Mouse (Mus musculus) frontal cortex, postnatal 14 days (tissue): ENCODE results near the gene Hinfp.
"Not testable (repeated sequence)": the region's sequence is repeated elsewhere in the genome, so short reads cannot be mapped to it uniquely, and the experiment has no call there.

Experiments used
- DNase-seq, 2 experiments: peaks; one replicate each; pipeline ENCODE4 v3.0.0; 2022; ENCODE audit warnings: low spot score in 2 of 2

Gene Hinfp

DNA sequence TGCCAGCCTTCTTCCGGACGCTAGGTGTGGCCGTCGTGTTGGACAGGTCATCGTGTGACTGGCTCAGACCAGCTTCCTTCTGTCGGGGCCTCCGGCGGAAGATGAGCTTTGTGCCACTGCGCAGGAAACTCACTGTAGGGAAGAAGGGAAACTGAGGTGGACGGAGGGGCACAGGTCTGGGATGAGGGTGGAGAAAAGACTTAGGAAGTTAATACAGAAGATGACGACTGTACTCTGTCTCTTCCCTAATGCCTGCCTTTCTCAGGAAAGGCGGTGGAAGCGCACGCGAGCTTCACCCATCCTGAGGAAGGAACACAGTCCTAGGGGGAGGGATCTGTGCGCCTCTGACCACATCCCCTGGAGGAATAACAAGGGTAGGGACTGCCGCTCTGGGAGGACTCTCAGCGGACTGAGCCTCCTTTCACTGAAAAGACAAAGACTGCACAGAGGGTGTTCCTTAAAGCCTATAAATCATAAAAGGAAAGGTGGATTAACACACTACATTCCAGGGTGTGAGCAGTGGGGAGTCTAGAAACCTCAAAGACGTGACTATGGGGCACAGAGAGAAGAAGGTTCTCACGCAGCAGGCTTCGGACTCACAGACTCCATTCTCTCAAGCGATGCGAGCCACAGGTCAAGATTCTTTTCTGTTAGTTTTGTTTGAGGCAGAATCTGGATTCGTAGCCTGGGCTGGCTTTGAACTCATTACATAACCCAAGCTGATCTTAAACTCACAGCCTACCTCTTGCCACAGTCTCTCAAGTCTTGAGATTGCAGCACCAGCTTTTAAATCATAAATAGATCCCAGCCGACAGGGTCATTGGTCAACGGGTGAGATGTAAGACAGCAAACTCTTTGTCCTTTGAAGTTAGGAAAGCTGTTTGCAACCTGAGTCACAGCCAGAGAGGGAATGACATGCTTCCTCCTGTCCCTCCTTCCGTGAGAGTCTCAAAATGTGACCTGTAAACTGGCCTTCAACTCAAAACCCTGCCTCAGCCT, 6.0 kb upstream of the Hinfp start:
- DNase-seq, result no peak

DNA sequence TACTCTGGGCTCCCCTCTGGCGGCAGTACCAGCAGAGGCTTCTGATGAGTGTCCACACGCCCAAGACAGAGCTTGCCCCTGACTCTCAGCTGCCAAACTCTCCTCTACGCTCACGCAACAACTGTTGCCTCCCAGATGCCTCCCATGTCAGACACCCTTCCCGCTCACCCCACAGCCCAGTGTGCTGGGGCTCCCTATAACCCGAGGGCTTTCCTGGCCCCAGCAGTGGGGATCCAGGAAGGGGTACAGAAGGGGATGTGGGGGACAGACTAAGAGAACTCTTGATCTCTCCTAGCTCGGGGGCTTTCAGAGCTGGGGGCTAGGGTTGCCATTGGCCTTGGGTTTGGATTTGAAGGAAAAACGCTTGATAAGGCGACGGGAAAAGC, 5.3 kb upstream of the Hinfp start:
- DNase-seq, result no peak

DNA sequence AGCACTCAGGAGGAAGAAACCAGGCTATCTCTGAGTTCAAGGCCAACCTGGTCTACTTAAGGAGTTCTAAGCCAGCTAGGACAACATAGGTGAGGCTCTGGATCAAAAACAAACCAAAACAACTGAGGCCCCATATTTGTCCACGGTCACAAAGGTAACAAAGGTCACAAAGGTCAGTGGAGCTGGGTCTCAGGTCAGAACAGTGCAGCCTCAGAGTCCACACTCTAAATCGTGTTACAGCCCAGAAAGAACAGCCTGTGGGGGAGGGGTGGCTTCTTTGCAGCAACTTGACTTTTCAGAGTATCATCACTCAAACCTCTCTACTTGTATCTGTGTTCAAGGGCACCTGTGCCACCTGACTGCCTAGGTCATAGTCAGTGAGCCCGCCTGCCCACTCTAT, 4.3 kb upstream of the Hinfp start:
- DNase-seq, result no peak

DNA sequence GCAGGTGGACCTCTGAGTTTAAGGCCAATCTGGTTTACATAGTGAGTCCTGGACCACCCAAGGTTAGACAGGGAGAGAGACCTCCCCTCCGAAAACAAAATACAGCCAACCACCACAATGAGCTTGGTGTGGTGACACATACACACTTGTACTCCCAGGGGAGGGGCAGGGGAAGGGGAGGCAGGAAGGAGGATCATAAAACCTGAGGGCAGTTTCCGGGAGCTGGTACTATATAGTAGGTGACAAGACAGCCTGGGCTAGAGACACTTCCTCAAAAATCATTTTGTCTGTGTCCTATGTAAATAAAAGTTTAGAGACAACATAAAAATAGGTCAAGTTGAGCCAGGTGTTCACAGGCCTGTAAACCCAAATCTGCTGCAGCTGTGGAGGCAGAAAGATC, 1.8 kb upstream of the Hinfp start:
- no peak for DNase-seq

DNA sequence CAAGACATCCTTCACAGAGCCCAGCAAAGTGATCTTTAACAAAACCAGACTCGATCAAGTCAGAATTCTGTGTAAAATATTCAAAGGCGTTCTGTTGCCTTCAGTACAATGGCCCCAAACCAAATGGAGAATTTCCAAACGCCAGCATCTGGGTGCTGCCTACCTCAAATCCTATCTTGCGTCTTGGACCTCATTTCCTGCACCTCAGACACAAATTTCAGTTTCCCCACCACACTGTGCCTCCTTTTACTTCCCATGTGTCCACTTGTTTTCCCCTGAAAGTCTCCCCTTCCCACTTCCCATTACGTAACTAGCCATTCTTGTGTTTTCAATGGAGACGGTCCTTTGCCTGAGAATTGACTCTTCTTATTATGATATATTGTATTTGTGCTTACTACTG, 1.1 kb upstream of the Hinfp start:
- no peak for DNase-seq

DNA sequence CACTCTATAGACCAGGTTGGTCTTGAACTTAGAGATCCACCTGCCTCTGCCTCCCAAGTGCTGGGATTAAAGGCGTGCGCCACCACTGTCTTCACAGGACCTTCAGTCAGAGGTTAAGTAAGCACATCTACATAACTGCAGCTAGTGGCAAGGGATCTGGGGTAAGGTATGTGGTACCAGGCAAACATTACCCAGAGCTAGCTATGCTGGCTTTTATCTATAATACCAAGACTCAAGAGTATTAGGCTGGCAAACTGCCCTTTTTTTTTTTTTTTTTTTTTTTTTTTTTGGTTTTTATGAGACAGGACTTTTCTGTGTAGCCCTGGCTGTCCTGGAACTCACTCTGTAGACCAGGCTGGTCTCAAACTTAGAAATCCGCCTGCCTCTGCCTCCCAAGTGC, 5.5 kb downstream of the Hinfp start:
- not testable (repeated sequence) for DNase-seq

DNA sequence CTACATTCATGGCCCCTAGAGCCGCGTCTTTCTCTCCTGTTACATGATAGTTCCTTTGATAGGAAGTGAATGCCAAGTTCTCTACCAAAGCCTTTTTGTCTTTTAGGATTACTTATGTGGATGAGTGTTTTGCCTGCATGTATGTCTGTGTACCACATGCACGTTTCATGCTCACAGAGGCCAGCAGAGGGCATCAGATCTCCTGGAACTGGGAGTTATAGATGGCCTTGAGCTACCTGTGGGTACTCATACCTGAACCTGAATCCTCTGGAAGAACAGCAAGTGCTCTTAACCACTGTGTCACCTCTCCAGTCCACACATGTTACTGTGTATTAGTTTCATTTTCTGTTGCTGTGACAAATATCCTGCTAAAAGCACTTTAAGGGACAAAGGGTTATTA, 13.0 kb downstream of the Hinfp start:
- no peak for DNase-seq

DNA sequence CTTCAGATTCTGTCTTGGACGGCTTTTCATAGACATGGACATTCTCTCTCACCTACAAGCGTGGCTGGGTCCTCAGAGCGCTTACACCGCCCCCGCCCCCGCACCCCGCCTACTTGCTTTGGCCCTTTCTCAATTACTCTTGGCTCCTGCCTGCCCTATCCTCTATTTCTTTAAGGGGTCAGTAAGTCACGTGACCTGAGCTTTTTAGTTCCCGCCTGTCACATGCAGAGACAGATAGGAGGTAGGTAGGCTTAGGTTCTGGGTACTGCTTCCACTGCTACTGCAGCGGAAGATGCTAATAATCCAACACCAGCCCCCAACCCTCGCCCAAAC, 16.5 kb downstream of the Hinfp start:
- DNase-seq, result no peak

DNA sequence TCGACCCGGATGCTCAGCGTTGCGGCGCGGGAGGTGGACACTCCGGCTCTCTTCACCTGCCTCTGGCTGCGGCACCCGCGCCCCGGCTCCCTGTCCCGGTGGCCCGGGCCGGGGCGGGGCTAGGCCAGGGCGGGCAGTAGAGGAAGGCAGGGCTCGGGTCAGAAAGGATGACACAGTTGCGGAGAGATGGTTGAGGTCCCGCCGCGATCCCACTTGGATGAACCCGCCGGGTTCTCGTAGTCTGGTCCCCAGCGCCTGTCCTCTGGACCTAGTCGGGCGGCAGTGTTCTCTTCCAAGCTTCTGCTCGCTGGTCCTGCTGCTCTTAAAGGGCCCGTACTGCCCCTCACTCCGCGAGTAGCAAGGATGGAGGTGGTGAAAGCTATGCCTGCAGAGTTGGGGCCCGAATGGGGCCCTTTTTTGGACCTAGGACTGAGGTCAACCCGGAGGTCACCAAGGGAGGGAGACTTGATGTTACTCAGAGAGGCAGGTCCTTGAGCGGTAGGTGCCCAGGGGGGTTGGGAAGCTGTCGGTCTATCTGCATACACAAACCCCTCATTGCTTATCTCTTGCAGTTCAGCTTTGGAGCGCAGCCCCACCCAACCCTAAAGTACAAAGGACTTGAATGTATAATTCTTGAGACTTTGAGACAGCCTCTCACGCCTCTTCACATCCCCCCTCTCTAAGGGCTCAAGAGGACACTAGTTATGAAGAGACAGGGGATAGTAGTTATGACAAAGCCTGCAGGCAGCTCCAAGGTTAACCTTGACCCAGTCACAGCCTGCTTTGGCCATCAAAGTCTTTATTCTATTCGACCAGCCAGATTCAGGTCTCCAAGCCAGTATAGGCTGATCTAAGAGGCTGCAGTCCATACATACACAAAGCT, 17.2 kb downstream of the Hinfp start, which contains the start of gene Abcg4:
Gene Abcg4 (minus strand): TSS at position 540 of the 883 bp plus-strand sequence.
- DNase-seq, result peak in 1 of 2 experiments; percentile 53

DNA sequence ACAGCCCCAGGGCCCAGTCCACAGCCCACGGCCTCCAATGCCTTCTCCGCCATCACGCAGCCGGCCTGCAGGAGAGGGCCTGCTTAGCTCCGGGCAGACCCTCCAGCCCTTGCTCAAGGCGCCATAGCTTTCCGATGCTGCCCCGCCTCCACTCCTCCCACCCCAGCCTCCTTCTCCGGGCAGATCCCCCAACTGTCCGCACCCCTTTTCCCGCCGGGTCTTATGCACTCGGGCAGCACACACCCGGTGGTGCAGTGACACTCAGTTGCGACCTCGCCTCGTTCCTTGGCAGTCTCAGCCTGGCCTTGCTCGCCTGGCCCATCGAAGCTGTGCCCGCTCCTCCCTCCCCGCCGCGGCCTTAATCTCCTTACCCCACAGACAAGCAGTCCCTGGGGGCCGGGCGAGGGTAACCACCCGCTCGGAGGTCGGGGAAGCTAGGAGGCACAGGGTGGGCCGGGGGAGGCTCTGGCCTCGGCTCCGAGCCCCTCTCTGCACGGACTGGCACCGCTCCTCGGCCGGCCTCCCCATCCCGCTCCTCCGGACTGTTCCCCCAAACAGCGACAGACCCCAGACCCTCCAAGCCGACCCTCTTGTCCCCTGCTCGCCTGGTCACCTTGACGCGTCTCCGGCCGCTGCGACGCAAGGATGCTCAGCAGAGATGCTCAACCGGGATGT, 17.9 kb downstream of the Hinfp start:
- peak in 1 of 2 experiments; percentile 33 for DNase-seq

DNA sequence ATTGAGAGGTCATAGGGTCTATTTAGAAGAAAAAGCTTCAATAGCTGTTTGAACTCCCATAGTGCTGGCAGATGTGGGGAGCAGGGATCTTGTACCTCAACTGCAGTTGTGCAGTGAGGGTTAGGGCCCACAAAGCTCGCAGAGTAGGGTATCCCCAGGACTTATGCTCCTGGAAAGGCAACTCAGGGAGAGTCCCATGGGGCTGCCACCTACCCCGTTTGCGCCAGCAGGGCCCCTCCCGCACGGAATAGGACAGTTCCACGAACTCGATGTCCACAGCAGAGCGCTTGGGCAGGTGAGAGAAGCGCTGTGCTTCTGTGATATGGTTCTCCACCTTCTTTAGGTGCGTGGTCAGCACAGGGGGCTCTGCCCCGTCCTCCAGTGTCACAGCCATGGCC, 18.5 kb downstream of the Hinfp start:
- no peak for DNase-seq

DNA sequence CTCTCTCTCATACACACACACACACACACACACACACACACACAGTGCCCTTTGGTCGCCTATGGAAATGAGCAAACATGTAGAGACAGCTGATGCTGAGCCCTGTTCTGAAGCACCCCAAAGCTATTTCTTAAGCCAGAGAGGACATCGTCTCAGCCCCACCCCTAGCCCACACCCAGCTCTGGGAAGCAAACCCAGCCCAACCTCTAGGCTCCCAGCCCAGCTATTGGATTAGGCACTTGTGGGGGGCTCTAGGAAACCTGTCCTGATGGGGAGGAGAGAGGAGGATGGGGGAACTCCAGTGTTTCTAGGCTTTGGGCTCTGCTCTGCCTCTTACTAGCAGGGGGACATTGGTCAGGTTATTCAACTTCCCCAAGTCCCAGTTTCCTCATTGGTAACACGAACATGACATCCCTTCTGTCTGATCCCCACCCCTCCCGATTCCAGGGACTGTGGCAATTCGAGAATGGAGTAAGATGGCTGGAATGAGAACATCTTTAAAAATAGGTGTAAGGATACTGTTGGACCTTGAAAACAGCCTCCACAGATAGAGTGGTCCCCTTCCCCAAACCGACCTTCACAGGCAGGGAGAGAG, 19.1 kb downstream of the Hinfp start:
- DNase-seq, result no peak

DNA sequence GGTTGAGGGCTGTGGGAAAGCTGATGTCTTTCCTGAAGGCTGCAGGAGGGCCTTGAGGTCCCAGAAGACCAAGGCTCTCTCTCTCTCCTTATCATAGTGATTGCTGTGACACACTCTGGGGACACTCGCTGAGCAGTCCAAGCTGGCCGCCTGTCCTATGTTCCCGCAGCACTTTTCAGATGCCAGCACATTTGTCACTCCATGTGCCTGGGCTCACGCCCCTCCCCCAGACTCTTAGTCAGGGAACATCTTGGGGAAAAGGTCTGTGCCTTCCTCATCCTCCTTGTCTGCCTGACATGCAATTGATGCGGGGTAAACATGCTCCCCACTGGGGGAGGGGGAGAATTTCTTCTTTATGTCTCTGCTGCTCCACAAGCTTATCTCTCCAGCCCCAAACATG, 22.3 kb downstream of the Hinfp start:
- DNase-seq, result no peak

DNA sequence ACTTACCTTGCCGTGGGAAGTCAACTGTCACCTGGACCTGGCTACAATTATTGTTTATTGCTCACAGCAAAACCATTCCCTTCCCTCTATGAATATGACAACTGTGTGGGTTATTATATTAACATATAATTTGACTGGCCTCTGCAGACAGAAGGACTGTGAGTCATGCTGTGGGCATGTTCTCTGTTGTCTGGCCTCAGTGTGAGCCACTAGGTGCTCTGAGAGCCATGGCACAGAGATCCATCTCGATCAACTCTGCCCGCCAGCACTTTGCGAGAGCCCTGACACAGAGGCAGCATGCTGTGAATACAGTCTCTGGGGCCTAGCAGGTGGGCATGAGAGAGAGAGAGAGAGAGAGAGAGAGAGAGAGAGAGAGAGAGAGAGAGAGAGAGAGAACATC, 35.5 kb downstream of the Hinfp start:
- no peak for DNase-seq

DNA sequence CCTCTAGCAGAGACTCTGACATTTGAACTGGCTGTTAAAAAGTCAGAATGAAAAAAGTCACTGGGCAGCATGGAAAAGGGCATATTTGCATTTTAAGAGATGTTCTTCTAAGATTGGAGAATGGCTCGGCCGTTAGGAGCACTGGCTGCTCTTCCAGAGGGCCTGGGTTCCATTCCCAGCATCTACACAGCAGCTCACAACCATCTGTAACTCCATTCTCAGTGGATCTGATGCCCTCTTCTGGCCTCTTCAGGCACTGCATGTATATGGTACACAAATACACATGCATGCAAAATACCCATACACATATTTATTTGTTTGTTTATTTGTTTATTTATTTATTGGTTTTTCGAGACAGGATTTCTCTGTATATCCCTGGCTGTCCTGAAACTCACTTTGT, 36.4 kb downstream of the Hinfp start:
- DNase-seq, result no peak

DNA sequence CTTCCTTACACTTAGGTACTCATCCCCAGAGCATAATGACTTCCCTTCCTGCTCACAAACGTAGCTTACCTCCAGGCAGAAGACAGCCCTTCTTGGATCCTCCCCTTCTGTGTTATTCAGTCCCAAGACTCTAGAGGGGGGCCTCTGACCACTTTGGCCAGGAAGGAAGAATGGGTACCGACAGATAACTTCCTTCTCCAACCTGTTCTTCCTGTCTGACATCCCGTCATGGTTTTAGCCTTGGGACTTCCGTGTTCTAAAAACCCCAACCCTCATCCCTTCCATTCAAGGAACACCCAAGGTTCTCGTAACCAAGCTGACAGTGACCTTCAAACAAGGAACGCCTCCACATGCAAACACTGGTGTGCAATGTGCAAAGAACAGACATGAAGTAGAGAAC, 37.0 kb downstream of the Hinfp start, which contains the start of gene Nlrx1:
Gene Nlrx1 (minus strand): TSS at position 168 of the 400 bp plus-strand sequence.
- DNase-seq, result no peak

DNA sequence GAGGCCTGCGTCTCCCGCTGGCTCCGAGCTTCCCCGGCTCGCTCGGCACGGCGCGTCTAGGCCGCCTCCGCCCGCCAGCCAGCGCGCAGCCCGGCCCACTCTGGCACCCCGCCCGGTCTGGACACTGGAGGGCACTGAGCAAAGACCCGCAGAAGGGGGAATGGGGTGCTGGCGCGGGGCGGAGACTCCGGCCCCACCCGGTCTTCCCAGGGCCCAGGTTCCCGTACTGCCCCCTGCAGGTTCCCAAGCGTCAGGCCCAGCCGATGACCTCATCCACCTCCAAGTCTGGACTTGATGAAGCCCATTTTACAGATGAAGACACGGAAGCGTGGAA, 37.5 kb downstream of the Hinfp start:
- DNase-seq, result peak; percentile 66 to 73

DNA sequence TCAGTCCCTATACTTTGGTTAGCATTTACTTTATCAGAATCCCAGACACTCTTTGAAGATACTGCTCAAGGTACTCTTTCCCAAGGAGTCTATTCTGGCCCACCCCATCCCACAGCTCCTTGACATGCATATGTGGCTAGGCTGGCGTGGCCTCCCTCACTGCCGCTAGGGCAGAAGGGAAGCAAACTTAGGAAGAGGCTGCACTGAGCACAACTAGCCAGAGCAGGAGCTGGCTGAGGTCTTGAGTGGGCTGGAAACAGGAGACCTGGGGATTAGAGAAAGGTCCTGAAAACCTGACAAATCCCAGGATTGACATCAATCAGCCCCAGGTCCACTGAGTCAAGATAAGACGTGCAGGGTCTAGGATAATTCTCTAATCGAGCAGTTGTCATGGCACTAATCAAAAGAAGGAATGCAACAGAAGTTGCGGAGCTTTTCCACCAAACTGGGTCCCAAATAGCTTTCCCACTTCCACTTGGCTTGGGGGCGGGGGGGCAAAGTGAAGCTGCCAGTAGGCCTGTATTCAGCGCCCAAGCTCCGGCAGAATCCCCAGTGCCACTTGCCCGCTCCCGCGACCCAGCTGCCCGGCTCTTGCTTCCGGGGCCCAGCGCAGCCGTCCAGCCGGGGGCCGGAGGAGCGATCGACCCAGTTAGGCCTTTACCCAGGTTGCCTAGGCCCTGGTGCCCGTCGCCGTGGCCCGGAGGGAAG, 38.0 kb downstream of the Hinfp start:
- DNase-seq, result no peak

DNA sequence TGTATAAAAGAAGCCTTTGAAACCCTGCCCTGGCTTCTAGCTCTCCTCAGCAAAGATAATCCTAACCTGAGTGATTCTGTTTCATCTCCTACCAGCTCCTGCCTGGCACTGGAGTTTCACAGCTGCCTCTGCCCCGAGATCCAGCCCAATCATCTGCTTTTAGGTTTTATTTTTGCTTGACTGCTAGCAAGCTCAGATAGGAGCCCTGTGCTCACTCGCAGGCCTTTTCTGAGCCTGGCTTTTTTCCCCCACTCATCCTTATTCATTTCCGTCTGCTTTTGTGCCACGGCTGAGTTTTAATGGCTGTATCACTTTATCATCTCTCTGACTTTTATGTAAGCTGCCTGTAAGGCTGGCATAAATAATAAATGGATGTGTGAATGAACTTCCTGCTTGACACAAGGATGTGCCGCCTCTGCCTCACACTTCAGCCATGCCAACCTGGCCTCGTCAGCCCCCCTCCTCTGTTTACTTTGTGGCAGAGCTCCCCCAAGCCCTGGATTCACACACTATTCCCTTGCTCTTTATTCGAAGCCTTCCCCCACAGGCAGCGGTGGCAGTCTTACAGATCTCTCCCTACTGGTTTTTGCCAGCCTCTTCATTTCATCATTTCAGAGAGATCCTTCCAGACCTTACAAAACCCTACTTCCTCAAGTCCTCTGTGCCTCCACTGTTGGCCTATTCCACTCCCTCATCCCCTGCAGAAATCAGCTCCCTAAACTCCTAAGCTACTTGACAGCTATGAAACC, 38.8 kb downstream of the Hinfp start:
- peak in 1 of 2 experiments; percentile 27 for DNase-seq

DNA sequence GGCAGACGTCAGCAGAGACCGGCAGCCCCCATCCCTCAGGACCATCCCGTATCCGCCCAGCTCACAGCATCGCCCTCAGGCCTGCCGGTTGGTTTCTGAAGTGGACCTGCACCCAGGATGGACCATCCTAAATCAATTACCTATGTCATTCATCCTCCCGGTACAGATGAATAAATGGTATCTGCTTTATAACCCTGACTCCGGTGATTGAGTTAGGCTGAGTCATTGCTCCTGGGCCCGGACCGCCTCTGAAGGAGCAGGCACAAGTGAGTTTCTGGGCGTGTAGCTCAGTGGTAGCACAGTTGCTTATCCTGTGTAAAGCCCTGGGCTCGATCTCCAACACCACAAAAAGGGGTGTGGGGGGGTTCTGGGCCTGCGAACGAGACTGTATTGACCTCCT, 44.1 kb downstream of the Hinfp start:
- no peak for DNase-seq
